Mouse (Mus musculus) thymus, adult 2 months (tissue): Measurements from ENCODE around the gene 0610009B22Rik. TPM values are rescaled to one million over a fixed set of nuclear protein-coding genes. Genes with fewer than 3 reads are reported as not detected.
"Not testable (repeated sequence)": the region's sequence is repeated elsewhere in the genome, so short reads cannot be mapped to it uniquely, and the experiment has no call there.

Experiments used
- DNase-seq: peaks from one replicate; pipeline ENCODE4 v3.0.0; 2021
- H3K27ac ChIP-seq: fragments of 200-500 bp; 2 replicates; pipeline ENCODE4 v1.5.1; 2012; ENCODE audit warnings: low read length, control low read depth; ENCODE audit not compliant: control insufficient read depth, insufficient read depth
- H3K27me3 ChIP-seq: fragments of 200-500 bp; 2 replicates; pipeline ENCODE4 v1.6.1; 2012; ENCODE audit warnings: mild to moderate bottlenecking, low read length, moderate library complexity, mixed read lengths; ENCODE audit not compliant: control insufficient read depth, insufficient read depth
- H3K36me3 ChIP-seq: fragments of 200-500 bp; 2 replicates; pipeline ENCODE4 v1.6.1; 2012; ENCODE audit warnings: mild to moderate bottlenecking, low read length, moderate library complexity; ENCODE audit not compliant: control insufficient read depth, insufficient read depth
- H3K4me1 ChIP-seq: fragments of 200-500 bp; replicated peaks from 2 replicates; pipeline ENCODE4 v1.6.1; 2012; ENCODE audit warnings: low read length; ENCODE audit not compliant: control insufficient read depth, insufficient read depth
- H3K4me3 ChIP-seq: fragments of 200-500 bp; 2 replicates; pipeline ENCODE4 v1.5.1; 2012; ENCODE audit warnings: mild to moderate bottlenecking, low read length, control low read depth, moderate library complexity; ENCODE audit not compliant: control insufficient read depth, insufficient read depth
- CTCF ChIP-seq: fragments of 200-500 bp; IDR thresholded peaks from 2 replicates; pipeline ENCODE4 v1.5.1; 2012; ENCODE audit warnings: mild to moderate bottlenecking, control low read depth, low read length, moderate library complexity, borderline replicate concordance; ENCODE audit not compliant: control insufficient read depth, poor library complexity, insufficient read depth; ENCODE audit errors: extremely low read depth
- POLR2A ChIP-seq: fragments of 200-500 bp; IDR thresholded peaks from 2 replicates; pipeline ENCODE4 v1.6.1; 2012; ENCODE audit warnings: mild to moderate bottlenecking, low read length, control low read depth, moderate library complexity; ENCODE audit not compliant: control insufficient read depth, poor library complexity, insufficient read depth; ENCODE audit errors: extremely low read depth
- WGBS: fragments of 180-500 bp; shearing (Covaris S2); methylation state at CpG from one replicate; pipeline ENCODE4 v1.1.7; 2018; 5-methylcytosine and 5-hydroxymethylcytosine counted together
- polyA plus RNA-seq: library from polyadenylated mRNA; depleted of rRNA; stranded (reverse); fragments of >200 nt; gene quantifications from 2 replicates; pipeline ENCODE4 v1.2.3, GENCODE M21; 2012

The 0610009B22Rik gene
- polyA plus RNA-seq, 1 experiment, result 10.1 TPM

GRCm38 (mm10) chr11:51679466-51679865 lies 9.2 kb downstream of the 0610009B22Rik start:
- H3K27me3 ChIP-seq, result no peaks in the 10 kb centered on the region
- H3K4me1 ChIP-seq, result 0 out of 2 replicates have a peak, but pooled peaks cover 3% of the 10 kb centered on the region
- H3K36me3 ChIP-seq, result no peaks in the 10 kb centered on the region
- no peak overlapping the region for H3K4me3 ChIP-seq
- H3K27ac ChIP-seq, result no peak overlapping the region
- DNase-seq, result no peak
- no peak for TF ChIP-seq CTCF
- TF ChIP-seq POLR2A, result no peak
- WGBS, result 87% methylated on average over 3 of the region's 3 CpGs

GRCm38 (mm10) chr11:51677737-51678418 lies 10.8 kb downstream of the 0610009B22Rik start:
- Histone ChIP-seq H3K27me3 (no peaks in the 10 kb centered on the region), H3K27ac (no peak overlapping the region), H3K4me1 (0 out of 2 replicates have a peak, but pooled peaks cover 3% of the 10 kb centered on the region), H3K4me3 (no peak overlapping the region), H3K36me3 (no peaks in the 10 kb centered on the region)
- no peak for TF ChIP-seq POLR2A
- TF ChIP-seq CTCF, result no peak
- DNase-seq, result no peak
- WGBS, result 64% methylated on average over 6 of the region's 6 CpGs

- 90% methylated on average over 5 of the region's 5 CpGs for WGBS
- Histone ChIP-seq H3K36me3 (no peaks in the 10 kb centered on the region), H3K4me3 (no peak overlapping the region), H3K4me1 (no peaks in the 10 kb centered on the region), H3K27ac (no peak overlapping the region), H3K27me3 (no peaks in the 10 kb centered on the region)
- TF ChIP-seq POLR2A (no peak), CTCF (no peak)
- no peak for DNase-seq
Observed at GRCm38 (mm10) chr11:51675386-51675785, 13.3 kb downstream of the 0610009B22Rik start.

- DNase-seq, result no peak
- TF ChIP-seq POLR2A, result no peak
- TF ChIP-seq CTCF, result no peak
- no peak overlapping the region for H3K27ac ChIP-seq
- H3K4me3 ChIP-seq, result no peak overlapping the region
- no peaks in the 10 kb centered on the region for H3K36me3 ChIP-seq
- 93% methylated on average over 9 of the region's 9 CpGs for WGBS
- H3K27me3 ChIP-seq, result no peaks in the 10 kb centered on the region
- H3K4me1 ChIP-seq, result no peaks in the 10 kb centered on the region
Observed at GRCm38 (mm10) chr11:51673291-51673690, 15.4 kb downstream of the 0610009B22Rik start.

GRCm38 (mm10) chr11:51671376-51671775 lies 17.3 kb downstream of the 0610009B22Rik start:
- Histone ChIP-seq H3K4me3 (no peak overlapping the region), H3K4me1 (no peaks in the 10 kb centered on the region), H3K27ac (no peak overlapping the region), H3K27me3 (no peaks in the 10 kb centered on the region), H3K36me3 (no peaks in the 10 kb centered on the region)
- no peak for TF ChIP-seq CTCF
- TF ChIP-seq POLR2A, result no peak
- 85% methylated on average over 2 of the region's 2 CpGs for WGBS
- DNase-seq, result no peak

- Histone ChIP-seq H3K4me1 (no peaks in the 10 kb centered on the region), H3K27ac (no peak overlapping the region), H3K36me3 (no peaks in the 10 kb centered on the region), H3K27me3 (no peaks in the 10 kb centered on the region), H3K4me3 (no peak overlapping the region)
- no peak for TF ChIP-seq CTCF
- 94% methylated on average over 7 of the region's 7 CpGs for WGBS
- DNase-seq, result no peak
Observed at GRCm38 (mm10) chr11:51670846-51671245, 17.8 kb downstream of the 0610009B22Rik start.

GRCm38 (mm10) chr11:51664747-51665146 lies 23.9 kb downstream of the 0610009B22Rik start:
- not testable (repeated sequence) for DNase-seq, H3K4me3 ChIP-seq, H3K27me3 ChIP-seq, H3K4me1 ChIP-seq, H3K36me3 ChIP-seq, H3K27ac ChIP-seq
- 96% methylated on average over 7 of the region's 7 CpGs for WGBS
